ENCODE assay signal across 11 mouse cellular contexts in genomic region chr4:120702056-120702455, GRCm38 (mm10). TPM values are rescaled to one million over a fixed set of nuclear protein-coding genes. Genes with fewer than 3 reads are reported as not detected.
A peak's percentile ranks its signal among the peaks of the same experiment; 100 is the strongest.
DNase-seq lines count a peak whose midpoint lies in the region; ATAC-seq and TF ChIP-seq lines count a peak whose summit lies in the region.
"Had no signal": no experiment of that assay in that cellular context is flagged by ENCODE, and none has a peak within 500 bp of the region (broad histone marks: within the 10 kb centered on the region; RNA-seq: fewer than 3 reads in every experiment).

No protein-coding gene starts in this region.

- H3K27me3 ChIP-seq in intestine, postnatal 0 days (replicated peaks; ENCODE audit: control insufficient read depth, insufficient read depth, low read length): 0 out of 2 replicates have a peak, but pooled peaks cover 3% of the 10 kb centered on the region

- peak; percentile 49 for DNase-seq in gastrocnemius, postnatal 14 days
- DNase-seq in gastrocnemius, postnatal 25 days: no peak
- peak; percentile 75 for DNase-seq in brain, adult 2 months (ENCODE audit: low read depth, low spot score)
- peak; percentile 41 to 52 for DNase-seq in cerebellum, adult 18-20 months
- DNase-seq in left cerebral cortex, postnatal 25 days (ENCODE audit: low spot score in 2 of 2): peak; percentile 51 to 79
- DNase-seq in spleen, postnatal 10 days (ENCODE audit: low spot score in 2 of 2): no peak
- DNase-seq: kidney, adult 9 months; lung, postnatal 36 days had no signal

- no peak overlapping the region for H3K4me2 ChIP-seq in intestine, postnatal 0 days (replicated peaks; ENCODE audit: low read depth)
- H3K4me2 ChIP-seq: liver, embryonic 12.5 days had no signal

- no peaks in the 10 kb centered on the region for H3K4me1 ChIP-seq in intestine, postnatal 0 days (replicated peaks; ENCODE audit: control insufficient read depth, insufficient read depth, low read length)

- H3K9me3 ChIP-seq in intestine, postnatal 0 days (ENCODE audit: control insufficient read depth): no peaks in the 10 kb centered on the region
- H3K9me3 ChIP-seq: liver, embryonic 12.5 days had no signal

- intact Hi-C loops in gastrocnemius, postnatal 14 days (cut with DNase I; ENCODE audit: low total_unique reads): no loop called here
- intact Hi-C loops in left cerebral cortex, postnatal 25 days (cut with DNase I): no loop called here

- no peak overlapping the region for H3K27ac ChIP-seq in intestine, postnatal 0 days (ENCODE audit: low read depth, low read length)
- H3K27ac ChIP-seq: left cerebral cortex, adult 2 months; liver, embryonic 12.5 days had no signal

- no peak for ATAC-seq in intestine, postnatal 0 days
- ATAC-seq: liver, embryonic 12.5 days had no signal

- no peak for TF ChIP-seq CTCF in intestine, postnatal 0 days (IDR thresholded peaks at IDR 0.05; ENCODE audit: low read depth)

- WGBS in intestine, postnatal 0 days: 83% methylated on average over 8 of the region's 8 CpGs

- no peak overlapping the region for H3K9ac ChIP-seq in intestine, postnatal 0 days (ENCODE audit: low read depth, low read length)
- H3K9ac ChIP-seq: liver, embryonic 12.5 days had no signal

- H3K4me3 ChIP-seq in intestine, postnatal 0 days (ENCODE audit: low read depth, low read length): no peak overlapping the region
- H3K4me3 ChIP-seq: left cerebral cortex, adult 2 months; liver, embryonic 12.5 days had no signal

- H3K36me3 ChIP-seq in intestine, postnatal 0 days (ENCODE audit: control insufficient read depth, insufficient read depth): no peaks in the 10 kb centered on the region
- H3K36me3 ChIP-seq: liver, embryonic 12.5 days had no signal

RNA-seq across cellular contexts. Expression of gene Cited4, which starts 35.7 kb away (rescaled TPM):
- total RNA-seq in gastrocnemius, postnatal 14 days (2021): 10 to 100 TPM; 38.6 to 69.1 TPM
- 10 to 100 TPM; 15.0 to 32.1 TPM for total RNA-seq in gastrocnemius, postnatal 25 days (2021)
- total RNA-seq in left cerebral cortex, postnatal 25 days (2021): 10 to 100 TPM; 17.9 to 18.8 TPM
- 1.7 and 2.1 TPM in 2 replicates for polyA plus RNA-seq in intestine, postnatal 0 days (2015; fragmentation: Nextera tagmentation; extraction: Ambion mirVana)

RNA-seq across cellular contexts. Expression of gene Kcnq4, which starts 46.4 kb away (rescaled TPM):
- 10 to 100 TPM; 15.7 to 18.5 TPM for total RNA-seq in gastrocnemius, postnatal 14 days (2021)
- 10 to 100 TPM; 15.9 to 18.0 TPM for total RNA-seq in gastrocnemius, postnatal 25 days (2021)
- 1 to 10 TPM; 7.4 to 8.5 TPM for total RNA-seq in left cerebral cortex, postnatal 25 days (2021)
- 1.6 and 2.0 TPM in 2 replicates for polyA plus RNA-seq in intestine, postnatal 0 days (2015; fragmentation: Nextera tagmentation; extraction: Ambion mirVana)

Comparison
In these comparisons a context has a peak if more than half of its experiments do, and no peak if none do; other contexts are left out.
1. DNase-seq: peak in gastrocnemius, postnatal 14 days (single experiment), brain, adult 2 months (single experiment), cerebellum, adult 18-20 months (2 of 2) and left cerebral cortex, postnatal 25 days (2 of 2); none in gastrocnemius, postnatal 25 days (single experiment) and spleen, postnatal 10 days (0 of 2).